Mouse (Mus musculus): ENCODE data around the gene Phf21a.
"Not testable (repeated sequence)": the region's sequence is repeated elsewhere in the genome, so short reads cannot be mapped to it uniquely, and the experiment has no call there.

The Phf21a gene

DNA sequence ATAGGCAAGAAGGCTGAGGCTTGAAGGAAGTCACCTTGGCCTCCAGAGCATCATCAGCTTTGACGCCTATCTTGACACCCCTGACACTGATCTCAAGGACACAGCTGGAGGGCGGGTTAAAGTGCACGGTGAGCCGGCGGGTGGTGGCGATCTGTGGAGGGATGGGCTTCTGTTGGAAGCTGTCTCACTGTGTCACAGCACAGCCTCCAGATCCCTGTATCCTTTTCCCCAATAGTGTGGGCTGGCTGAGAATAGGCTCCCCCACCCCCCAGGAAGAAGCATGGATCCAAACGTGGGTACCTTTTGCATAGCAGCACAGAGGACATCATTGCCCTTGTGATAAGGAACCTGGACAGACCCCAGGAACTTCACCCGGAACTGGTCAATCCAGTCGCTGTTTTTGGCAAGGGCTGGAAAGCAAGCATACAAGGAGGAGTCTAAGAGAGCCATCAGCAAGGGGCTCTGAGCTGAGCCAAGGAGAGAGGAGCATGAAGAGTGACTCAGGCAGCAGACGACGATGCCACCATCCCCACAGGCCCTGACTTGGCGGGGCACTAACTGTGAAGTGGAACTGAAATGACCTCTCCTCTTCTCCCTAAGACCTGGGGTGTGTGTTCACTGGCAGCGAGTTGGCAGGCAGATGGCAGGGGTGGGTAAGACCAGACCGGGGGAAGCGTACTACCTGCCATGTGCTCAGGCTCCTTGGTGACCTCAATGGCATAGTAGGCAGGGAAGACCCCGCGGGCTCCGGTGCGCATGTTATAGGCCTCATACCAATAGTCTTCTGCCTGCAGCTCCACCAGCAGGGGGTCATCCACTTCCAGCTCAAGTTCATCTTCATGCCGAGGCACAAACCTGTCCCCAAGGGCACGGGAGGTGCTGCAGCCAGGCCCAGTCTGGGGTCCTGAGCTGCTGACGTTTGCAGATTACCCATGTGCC is 292.5 kb downstream of the Phf21a start:
- DNase-seq (ENCODE audit: low spot score) = no peak

DNA sequence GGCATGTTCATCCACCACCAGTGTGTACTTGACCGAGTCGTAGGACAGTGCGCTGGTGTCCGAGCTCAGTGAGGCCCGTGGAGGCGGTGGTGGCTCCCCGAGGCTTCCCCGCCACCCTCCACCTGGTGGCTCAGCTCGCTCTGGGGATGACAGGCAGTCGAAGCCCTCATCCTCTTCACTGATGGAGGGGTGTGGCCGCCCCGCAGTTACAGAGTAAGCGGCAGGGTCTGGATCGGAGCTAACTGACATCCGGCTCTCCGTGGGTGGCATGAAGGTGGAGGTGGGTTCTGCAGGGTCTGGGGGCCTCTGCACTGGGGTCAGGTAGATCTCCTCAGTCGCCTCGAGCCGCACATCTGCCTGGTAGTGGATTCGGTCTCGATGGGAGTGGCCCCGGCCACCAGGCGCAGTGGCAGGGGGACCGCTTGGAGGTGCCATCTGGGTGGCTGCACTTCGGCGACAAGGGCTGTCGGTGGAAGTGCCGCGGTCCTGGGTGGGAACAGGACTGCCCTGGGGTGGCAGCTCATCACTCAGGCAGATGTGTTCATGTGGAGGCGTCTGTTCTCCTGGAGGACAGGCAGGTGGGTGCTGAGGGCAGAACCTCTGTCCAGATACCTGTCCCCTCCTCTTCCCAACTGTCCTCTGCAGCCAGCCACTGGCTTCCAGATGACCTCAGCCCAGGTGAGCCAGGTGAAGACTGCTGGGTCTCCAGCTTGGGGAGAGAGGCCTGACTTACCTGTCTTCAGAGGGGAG is 294.1 kb downstream of the Phf21a start:
- no peak for DNase-seq (ENCODE audit: low spot score)

DNA sequence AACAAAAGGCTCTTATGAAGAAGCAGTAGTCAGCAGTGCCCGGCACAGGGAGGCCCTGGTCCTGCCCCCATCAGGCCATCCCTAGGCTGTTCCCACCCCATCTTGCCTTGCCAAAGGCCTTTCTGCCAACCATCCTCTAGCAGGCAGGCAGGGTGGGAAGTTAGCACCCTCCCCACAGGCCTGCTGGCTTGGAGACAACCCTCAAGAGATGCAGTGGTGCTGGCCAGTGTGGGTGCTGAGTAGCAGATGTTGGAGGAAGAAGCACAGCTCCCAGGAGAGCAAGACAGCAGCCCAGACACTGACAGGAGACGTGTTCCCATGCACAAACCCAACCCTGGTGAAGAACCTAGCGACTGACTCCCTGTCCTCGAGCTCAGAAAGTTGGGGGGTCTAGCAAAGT is 294.7 kb downstream of the Phf21a start:
- no peak for DNase-seq (ENCODE audit: low spot score)

DNA sequence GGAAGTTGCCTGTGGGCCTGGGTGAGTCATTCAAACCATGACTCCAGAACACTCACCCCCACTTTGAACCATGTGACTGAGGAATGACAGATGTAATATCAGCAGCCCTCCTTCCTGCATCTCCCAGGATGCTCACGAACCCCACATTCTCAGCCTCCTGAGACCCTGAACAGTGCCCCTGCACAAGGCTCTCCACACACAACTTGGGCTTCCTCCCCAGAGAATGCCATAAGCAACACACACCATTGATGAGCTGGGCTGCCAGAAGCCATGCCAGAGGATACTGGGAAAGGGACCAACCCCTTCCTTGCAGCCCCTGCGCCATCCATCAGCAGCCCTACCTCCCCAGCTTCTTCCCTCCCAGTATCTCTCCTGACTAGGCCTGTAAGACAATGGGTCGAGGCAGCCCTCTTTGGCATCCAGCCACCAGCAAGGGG is 295.2 kb downstream of the Phf21a start:
- no peak for DNase-seq (ENCODE audit: low spot score)

DNA sequence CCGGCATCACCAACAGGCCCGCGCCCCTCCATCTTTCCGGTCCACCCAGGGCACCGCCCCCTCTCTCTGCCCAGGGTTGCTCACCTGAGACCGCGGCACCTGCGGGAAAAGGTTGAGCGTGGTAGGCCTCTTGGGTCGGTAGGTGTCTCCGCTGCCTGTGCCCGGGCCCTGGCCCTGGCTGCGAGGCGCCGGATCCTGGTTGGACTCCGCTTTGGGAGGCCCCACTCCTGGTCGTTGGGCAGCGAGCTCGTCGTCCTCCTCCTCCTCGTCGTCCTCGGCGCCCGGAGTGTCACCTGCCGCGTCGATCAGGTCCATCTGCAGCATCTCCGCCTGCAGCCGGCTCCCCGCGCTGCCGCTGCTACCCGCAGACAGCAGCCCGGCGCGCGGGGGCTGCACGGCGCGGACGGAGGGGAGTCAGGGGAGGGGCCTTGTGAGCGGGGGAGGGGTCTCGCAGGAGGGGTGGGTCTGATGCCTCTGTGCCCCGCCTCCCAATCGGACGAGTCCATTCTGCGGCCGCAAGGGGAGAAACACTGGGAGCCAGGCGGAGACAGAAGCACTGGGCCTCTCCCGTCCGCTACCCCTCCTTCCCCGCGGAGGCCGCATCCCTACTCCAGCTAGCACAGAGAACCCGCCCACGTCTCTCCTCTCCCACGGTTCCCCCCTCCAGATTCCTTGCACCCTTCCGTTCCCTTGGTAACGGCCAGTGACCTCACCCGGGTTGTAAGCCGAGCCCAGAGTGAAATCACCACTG is 296.1 kb downstream of the Phf21a start:
- peak; percentile 80 for DNase-seq (ENCODE audit: low spot score)

DNA sequence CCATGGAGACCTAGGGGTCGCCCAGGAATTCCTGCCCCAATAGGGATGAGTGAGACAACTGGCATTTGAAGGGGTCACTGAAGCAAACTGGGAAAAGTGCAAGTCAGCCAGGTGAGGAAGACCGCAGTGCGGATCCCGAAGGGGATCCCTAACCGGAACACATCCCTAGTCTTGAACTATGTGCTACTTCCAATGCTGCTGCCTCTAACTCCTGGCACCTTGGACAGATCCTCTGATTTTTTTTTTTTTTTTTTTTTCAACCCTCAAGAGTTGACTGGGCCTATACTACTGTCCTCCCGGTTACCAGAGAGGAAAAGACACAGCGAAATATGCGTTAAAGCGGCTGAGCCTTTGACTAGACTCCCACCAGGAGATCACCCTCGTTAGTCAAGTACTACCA is 296.7 kb downstream of the Phf21a start:
- DNase-seq (ENCODE audit: low spot score) = no peak

DNA sequence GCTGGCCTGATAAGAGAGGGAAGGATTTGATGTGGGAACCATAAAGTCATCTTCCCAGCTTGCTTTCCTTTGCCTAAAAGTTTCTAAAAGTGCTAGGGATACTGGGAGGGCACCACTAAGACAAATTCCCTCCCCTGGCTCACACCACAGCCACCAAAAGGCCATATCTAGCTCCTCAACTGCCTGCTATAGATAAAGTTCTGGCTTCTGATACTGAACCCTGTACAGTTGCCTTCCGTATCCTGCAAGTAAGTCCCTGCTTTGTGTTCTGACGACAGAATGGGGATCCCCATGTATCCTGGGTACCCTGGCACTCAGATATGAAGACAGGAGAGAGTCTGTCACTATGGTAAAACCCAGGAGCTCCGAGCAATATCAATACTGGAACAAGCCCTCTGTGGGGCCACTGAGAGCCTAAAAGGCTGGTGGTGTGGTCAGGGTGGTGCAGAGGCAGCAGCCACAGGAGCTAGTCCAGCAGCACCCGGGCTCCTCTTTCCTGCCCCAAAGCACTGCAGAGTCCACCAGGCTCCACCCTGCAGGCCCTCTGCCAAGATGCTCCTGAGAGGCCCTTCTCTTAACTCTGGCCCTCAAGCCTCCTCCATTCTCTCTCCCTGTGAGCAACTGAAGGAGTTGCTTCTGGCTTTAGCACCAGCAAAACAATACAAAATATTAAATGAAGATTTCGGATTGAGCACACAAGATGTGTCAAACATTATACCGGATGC is 297.5 kb downstream of the Phf21a start:
- peak; percentile 61 for DNase-seq (ENCODE audit: low spot score)

DNA sequence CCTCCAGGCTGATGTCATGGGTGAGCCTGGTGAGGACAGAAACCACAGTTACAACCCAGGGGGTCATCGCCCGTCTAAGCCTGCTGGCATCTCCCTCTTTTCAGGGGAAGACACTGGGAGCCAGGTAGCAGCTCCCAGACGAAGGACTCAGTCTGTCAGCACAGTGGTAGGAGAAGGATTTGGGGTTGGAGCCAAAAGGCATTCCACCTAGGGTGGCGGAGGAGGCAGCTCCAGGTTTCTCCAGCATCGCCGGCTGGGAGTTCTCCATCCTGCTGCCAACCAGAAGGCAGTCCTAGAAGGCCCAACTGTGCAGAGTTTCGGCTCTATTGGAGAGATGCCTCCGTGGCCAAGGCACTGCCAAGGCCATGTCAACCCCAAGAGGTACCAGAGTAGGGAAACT is 298.2 kb downstream of the Phf21a start:
- DNase-seq (ENCODE audit: low spot score) = no peak

DNA sequence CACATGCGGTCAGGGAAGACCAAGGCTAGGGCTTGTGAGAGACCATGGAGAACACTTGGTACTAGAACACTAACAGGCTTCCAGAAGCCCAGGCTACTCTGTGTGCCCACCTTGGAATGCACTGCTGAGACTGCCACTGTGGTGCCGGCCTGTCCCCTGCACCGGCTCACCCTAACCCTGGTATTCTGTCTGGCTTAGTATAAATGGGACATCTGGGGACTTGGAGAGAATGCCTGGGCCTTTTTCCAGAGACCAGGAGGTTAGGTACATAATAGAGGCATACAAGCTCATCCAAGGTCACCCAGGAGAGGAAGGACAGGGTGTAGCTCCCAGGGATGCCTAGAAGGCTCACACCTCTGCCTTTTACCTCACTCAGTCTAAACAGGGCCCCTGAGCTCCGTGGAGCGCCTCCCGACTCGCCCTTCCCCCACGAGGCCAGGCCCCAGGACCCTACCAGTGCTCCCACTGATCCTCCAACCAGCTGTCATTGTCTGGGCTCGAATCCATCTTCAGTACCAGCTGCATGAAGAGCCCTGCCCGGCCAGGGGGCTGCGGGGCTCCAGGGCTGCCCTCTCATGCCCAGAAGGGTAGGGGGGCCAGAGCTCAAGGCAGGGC is 298.9 kb downstream of the Phf21a start:
- DNase-seq (ENCODE audit: low spot score) = no peak

DNA sequence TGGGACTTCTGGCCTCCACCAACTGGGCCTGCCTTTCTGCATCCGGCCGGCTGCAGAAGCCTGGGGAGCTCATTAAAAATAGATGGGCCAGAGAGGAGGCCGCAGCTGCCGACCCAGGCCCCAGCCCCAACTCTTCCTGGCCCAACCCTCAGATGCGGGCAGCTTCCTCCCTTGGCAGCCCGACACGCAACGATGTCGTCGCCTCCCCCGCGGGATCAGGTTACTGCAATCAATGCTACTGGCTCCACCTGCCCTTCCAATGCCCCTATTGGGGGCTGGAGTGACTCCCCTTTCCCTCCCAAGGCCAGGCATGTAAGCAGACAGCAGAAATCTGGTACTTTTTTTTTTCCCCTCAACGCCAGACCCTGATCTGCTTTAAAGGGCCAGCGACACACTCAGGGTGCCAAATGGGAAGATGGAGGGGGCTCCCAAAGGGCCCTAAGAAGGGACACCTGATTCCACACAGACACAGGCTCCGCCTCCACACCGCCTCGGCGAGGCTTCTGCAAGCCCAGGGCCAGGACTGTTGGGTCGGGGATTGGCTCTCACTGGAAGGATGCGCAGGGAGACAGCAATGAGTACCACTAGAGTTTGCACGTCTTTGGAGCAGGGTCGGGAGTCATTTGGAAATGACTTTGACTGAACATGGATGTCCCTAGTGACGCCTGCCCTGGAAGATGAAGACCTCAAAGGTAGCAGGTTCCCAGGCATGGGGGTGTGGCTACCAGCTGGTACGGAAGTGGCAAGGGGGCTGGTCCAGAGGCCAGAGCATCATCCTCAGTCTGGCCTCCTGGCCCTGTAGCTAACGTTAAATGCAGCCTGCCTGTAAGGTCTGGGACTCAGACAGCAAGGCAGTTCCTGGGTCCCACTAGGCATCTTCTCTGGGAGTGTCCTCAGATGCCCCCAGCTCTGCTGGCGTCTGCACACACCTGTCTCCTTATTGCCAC is 299.7 kb downstream of the Phf21a start:
- no peak for DNase-seq (ENCODE audit: low spot score)

DNA sequence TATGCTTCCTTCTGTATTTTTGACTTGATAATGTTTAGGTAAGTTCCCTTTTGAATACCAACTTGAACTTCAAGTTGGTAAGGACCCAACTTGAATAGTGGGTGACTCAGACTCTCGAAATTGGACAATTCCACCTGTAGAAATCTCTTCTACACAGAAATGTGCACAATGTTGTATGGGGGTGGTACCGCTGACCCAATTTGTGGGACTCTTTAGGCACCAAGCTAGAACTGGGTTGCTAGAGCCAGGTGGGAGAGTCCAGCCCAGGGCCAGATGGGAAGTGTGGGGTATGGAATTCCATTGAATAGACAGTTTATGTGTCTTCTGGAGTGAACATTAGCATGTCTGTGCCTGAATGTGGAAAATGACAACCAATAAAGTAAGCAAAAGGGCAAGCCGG is 302.6 kb downstream of the Phf21a start:
- DNase-seq (ENCODE audit: low spot score) = no peak

DNA sequence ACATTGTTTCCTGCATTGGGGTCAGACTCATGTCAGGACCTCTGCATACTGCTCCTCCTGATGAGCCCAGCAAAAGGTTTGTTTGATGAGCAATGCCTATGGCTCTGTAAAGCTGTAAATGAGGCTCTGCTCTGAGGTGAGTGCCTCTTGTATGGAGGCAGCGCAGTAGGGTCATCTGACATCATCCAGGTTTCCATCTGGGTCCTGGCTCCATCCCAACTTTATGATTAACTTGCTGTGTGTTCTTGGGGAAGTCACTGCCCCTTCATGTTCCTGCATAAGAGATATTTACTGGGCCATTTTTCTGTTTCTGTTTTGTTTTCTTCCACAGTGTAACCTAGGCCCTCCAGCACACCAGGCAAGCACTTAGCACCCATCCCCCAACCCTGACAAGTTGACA is 304.5 kb downstream of the Phf21a start:
- DNase-seq (ENCODE audit: low spot score) = no peak

DNA sequence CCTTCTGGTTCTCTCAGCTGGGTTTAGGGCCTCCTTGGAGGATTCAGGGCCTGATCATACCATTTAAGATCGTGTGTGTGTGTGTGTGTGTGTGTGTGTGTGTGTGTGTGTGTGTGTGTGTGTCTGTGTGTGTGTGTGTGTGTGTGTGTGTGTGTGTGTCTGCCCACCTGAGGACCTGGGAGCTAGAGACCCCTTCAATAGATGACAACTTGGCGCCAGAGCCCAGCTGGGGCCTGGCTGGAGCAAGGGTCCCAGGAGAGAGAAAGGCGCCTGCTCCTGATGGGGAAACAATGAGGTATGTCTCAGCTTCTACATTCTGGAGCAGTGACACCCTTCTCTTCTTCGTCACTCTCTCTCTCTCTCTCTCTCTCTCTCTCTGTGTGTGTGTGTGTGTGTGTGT is 307.0 kb downstream of the Phf21a start:
- DNase-seq (ENCODE audit: low spot score) = not testable (repeated sequence)

DNA sequence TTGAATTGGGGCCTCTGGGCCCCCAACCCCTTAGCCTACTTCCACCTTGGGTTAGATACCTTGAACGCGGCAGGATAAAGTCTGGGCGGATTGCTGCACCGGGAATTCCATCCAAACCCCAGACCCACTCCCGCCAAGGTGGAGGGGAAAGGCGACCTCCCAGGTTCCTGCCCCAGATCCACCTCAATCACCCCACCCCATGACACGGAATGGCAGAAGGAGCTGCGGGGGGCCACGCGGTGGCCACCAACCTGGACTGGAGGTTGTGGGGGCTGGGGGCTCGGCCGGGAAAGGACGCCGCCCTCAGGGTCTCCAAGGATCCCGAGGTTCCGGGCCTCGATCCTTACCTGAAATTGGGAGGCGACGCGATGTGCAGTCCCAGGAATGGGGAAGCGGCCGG is 307.8 kb downstream of the Phf21a start:
- no peak for DNase-seq (ENCODE audit: low spot score)

DNA sequence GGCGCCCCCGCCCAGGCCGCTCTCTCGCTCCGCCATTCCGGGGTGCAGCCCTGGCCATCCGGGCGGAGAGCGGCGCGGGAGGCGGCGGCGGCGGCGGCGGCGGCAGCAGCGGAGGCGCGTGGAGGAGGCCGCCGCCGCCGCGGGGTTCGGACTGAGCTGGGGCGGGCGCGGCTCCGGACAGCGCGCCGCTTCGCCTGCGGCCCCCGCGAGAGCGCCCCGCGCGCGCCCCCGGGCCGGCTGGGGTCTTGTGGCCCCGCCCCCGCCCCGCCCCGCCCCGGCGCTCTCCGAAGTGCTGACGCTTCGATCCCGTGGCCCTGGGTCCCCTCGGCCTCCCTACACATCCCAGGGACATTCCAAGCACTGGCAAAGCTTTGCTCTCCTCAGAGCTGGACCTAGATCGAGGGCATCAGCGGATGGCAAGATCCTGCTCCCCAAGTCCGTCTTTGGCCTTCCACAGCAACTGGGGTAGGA is 308.2 kb downstream of the Phf21a start, which contains the start of gene Mapk8ip1:
TSS of gene Mapk8ip1 (minus strand) at position 173 of the 471 bp plus-strand sequence.
- DNase-seq (ENCODE audit: low spot score) = no peak

DNA sequence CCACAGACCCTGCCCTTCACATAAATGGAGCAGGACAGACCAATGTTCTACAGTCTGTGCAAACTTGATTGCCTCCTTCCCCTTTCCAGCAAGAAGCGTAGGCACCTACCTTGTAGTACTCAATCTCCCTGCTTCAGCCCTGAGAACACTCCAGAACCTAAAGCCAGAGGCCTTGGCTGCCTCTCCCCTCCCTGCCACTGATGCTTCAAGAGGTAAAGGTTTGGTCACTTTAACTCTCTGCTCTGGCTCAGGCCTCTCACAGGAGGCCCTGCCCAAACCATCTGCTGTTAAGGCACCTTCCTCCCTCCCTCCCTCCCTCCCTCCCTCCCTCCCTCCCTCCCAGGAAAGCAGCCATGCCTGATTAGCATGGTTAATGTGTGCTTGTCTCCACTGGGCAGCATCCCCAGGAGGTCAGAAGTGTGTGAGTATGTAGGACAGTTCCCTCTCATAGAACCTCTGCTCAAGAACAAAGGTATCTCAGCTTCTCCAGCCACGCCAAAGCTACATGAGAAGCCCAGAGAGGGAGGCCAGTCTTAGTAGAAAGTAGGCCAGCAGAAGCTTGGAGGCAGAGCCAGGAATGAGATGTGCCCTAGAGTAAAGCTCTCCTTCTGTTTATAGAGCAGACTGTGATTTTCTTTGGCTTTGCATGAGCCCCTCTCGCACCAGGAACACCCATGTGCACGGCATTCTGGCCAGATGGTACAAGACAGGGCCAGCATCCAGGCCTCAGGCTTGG is 309.8 kb downstream of the Phf21a start:
- DNase-seq (ENCODE audit: low spot score) = no peak

DNA sequence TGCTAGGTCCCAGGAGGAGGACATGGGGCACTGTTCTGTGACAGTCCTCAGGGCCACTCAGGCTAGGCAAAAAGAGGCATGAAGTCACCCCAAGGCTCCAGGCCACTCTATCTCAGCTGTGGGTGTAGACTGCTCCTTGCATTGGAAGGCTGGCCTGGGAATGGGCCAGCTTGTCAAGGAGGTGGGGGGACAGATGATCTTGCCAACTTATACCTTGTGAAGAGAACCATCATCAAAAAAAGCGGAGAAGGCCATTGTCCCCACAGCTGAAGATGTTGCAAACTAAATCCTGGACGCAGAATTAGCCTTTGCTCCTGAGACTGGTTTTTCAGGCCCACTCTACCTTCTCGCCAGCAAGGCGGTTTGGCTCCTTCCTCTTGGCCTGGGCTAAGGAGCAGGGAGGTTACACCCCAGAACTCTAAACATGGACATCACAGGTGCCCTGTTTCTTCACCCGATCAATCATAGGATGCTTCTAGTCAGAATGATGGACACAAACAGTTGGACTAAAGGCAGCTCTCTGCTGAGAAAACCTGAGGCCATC is 310.9 kb downstream of the Phf21a start:
- no peak for DNase-seq (ENCODE audit: low spot score)

DNA sequence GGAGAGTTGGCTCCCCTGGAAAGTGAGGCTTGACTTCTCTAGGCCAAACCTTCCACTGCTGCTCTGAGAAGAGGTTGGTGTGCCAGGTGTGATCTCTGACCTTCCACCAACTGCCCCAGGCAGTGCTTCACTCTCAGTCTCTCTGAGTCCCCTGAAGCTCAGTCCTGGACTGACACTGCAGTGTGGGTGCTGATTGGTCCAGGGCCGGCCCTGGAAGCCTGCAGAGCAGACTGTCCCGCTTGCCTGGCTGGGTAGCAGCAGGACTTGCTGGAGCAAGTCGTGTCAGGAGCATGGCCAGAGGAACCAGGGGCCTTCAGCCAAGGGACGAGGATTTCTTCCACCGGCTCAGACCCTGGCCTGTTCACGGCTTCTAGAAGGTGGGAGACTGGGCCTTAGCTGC is 311.8 kb downstream of the Phf21a start:
- DNase-seq (ENCODE audit: low spot score) = no peak

DNA sequence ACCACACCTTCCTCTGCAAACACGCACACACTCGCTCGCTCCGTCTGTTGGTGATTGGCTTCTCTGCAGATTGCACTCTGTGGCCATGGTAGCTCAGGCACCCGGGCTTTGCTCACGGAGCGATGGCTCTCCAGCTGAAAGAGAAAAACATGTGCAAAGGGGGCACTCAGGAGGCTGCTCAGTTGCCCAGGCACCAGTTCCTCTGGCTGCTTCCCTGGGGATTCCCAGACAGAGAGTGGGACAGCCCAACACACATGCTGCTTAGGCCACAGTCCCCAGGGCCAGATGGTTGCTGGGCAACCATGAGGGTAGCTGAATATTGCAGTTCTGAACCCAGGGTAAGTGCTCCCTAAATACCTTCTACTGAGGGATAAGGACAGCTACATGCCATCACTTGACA is 312.8 kb downstream of the Phf21a start:
- no peak for DNase-seq (ENCODE audit: low spot score)
